Mouse (Mus musculus) fibroblast of lung, adult 2 months (primary cell): Measurements from ENCODE around the gene Ppp2r5b.

ENCODE experiments used
- DNase-seq: peaks from one replicate; pipeline ENCODE4 v3.0.0-alpha.2; 2011; ENCODE audit warnings: low read depth

Gene Ppp2r5b

DNA sequence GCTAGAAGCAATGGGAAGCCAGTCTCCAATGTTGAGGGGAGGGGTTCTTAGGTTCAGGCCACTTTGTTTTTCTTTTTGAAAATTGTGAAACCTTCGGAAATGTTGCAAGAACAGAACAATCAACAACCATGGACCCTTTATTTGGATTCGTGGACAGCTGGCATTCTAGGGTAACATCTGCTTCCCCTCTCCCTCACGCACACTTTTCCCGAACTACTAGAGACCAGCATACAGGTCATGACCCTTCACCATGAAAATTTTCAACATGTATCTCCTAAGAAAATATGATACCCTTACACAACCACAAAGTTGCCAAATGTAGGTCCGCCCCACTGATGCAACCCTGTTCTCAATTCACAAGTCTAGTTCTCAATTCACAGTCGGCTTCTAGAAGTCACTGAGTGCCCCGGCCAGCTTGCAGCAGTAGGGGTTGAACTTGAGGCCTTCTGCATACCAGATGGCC, 33.0 kb upstream of the Ppp2r5b start:
- no peak for DNase-seq

GRCm38 (mm10) chr19:6268170-6268528, 32.5 kb upstream of the Ppp2r5b start:
- DNase-seq = no peak

- no peak for DNase-seq
Measured at GRCm38 (mm10) chr19:6267306-6268169, 31.9 kb upstream of the Ppp2r5b start.

DNA sequence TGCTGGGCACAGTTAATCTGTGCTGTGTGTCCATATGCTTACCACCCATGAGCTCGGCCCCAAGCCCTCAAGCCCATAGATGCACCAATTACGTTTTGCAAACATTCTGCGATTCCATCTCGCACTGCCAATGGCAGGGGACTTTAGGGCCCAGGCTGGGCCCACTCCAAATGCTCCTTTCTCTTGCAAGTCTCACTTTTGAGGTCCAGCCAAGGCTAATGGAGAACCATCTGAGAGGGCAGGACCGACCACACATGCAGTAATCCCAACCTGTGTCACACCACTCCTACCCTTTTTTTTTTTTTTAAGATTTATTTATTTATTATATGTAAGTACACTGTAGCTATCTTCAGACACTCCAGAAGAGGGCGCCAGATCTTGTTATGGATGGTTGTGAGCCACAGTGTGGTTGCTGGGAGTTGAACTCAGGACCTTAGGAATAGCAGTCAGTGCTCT, 30.1 kb upstream of the Ppp2r5b start:
- DNase-seq = no peak

DNA sequence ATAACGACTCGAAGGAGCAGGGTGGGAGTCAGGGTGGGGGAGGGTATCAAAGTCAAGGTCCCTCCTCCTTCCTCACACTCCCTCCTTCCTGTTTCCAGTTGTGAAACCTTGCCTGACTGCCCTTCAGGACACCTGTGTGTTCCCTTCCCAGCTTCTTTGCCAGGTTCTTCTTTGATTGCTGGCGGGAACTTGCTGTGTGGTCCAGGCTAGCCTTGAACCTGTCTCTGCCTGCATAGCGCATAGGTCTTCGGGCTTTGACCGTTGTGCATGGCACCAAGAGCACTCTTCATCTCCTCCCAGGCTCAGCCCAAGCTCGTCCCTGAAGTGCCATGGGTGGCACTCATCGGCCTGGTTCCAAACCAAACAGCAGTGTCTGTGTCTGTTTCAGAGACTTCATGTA, 29.3 kb upstream of the Ppp2r5b start:
- DNase-seq = no peak

- no peak for DNase-seq
Measured at GRCm38 (mm10) chr19:6264200-6264599, 28.5 kb upstream of the Ppp2r5b start.

- DNase-seq = no peak
Measured at GRCm38 (mm10) chr19:6262839-6263433, 27.3 kb upstream of the Ppp2r5b start.

DNA sequence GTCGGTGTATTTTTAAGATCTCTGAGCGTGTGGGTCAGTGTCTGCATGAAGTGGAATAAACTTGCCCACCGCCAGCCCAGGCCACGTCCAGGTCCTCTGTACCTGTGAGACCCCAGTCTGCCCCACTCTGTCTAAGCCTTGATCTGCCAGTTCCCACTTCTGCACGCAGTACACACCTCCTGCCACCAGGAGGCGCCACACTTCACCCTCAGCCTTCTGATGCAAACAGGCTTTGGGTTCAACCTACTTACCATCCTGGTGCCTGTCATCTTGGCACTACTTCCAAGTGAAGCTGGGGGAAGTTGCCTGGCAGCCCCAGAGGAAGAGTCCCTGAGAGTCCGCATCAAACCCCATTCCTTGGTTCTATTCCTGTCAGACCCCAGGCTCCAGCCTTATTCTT, 26.6 kb upstream of the Ppp2r5b start:
- no peak for DNase-seq

- no peak for DNase-seq
Measured at GRCm38 (mm10) chr19:6261379-6261778, 25.7 kb upstream of the Ppp2r5b start.

- no peak for DNase-seq
Measured at GRCm38 (mm10) chr19:6260946-6261345, 25.3 kb upstream of the Ppp2r5b start.

GRCm38 (mm10) chr19:6260428-6260827, 24.8 kb upstream of the Ppp2r5b start:
- DNase-seq = no peak

DNA sequence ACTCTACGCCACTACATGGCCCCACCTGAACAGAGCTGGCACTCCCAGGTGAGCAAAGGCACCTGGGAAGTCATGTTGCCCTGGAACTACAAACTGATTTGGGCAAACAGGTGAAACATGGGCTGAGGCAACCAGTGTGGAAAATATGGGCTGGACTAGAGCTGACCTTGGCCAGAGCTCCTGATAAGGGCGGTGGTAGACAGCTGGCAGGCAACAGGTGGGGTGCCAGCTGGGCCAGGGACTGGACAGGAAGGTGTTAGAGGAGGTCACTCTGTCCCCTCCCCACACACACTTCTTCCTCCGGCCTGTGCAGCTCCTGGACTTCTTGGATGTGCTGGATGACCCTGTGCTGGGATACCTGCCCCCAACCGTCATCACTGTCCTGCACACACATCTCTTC, 17.3 kb upstream of the Ppp2r5b start:
- no peak for DNase-seq

DNA sequence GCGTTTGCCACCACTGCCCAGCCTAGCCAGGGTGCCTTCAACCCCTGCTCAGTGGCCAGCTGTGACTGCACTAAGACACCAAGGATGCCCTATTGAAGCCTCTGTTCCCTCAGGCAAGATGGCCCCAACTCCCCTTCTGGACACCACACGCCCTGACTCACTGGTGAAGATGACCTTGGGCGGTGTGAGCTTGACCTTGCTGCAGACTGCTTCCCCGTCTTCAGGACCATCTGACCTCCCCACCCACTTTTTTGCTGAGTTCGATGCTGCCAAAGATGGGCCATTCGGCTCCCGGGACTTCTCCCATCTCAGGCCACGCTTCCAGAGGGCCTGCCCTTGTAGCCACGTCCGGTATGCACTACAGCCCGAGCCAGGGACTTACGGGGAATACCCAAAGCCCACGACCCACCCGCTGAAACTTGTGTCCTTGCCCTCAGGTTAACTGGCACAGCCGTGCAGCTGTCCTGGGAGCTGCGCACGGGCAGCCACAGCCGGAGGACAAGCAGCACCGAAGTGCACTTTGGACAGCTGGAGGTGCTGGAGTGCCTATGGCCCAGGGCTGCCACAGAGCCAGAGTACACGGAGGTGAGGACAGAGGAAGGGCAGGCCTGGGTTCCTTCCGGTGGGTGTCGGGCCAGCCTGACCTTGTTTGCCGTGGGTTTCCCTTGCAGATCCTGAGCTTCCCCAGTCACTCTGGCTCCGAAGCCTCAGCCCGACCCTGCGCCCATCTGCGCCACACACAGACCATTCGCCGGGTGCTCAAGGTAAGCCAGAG, 12.0 kb upstream of the Ppp2r5b start:
- DNase-seq = no peak

GRCm38 (mm10) chr19:6245806-6246205, 10.1 kb upstream of the Ppp2r5b start:
- no peak for DNase-seq

- DNase-seq = no peak
Measured at GRCm38 (mm10) chr19:6243226-6243625, 7.6 kb upstream of the Ppp2r5b start.

DNA sequence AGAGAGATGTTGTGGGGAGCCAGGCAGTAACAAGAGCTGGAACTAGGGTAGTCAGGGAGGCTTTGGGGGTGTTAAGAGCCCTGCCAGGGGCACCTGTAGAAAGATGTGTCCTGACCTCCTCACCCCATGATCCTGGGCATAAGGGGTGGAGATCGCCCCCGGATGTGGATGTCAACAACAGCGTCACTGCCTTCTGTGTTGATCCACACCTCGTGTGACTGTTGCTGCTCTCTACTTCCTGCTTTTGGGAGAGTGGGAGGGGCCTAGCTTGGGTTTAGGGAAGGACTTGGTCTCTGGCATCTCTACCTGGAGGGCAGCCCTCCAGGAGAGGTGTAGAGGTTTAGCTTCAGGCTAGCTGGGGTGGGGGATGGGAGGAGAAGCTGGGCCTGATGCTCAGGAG, 6.6 kb upstream of the Ppp2r5b start:
- peak; percentile 33 for DNase-seq

GRCm38 (mm10) chr19:6241274-6242107, 5.8 kb upstream of the Ppp2r5b start, which contains the start of gene Atg2a:
Atg2a (plus strand) TSS chr19:6241668.
- peak; percentile 99 for DNase-seq

DNA sequence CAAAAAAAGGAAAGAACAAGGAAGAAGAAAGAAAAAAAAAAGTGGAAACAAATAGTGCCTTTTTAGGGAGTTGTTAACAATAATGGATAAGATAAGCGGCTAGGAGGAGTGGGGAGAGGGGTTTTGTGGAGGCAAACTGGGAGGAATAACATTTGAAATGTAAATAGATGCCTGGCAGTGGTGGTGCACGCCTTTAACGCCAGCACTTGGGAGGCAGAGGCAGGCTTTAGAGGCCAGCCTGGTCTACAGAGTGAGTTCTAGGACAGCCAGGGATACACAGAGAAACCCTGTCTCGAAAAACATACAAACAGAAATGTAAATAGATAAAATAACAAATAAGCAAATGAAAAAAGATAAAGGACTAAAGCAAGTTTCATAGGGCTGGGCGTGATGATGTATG, 5.1 kb upstream of the Ppp2r5b start:
- no peak for DNase-seq

GRCm38 (mm10) chr19:6240136-6240535, 4.5 kb upstream of the Ppp2r5b start:
- no peak for DNase-seq

- DNase-seq = no peak
Measured at GRCm38 (mm10) chr19:6238740-6239139, 3.1 kb upstream of the Ppp2r5b start.

DNA sequence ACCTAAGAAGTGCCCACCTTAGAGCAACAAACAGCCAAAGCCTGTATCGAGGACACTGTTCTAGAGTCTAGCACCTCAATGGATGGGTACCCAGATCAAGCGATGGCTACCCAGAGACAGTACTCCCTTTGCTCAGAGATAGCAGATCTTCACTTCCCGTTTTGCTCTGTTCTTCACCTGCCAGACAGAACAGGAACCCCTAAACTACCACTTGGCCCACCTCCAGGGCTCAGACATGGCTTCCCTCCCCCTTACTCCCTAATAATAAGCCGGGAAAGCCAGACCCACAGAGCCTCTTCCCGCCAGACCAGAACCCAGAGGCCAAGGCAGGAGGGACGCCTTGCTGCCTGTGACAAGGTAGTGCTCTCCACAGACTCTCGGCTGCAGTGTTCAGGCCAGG, 1.2 kb upstream of the Ppp2r5b start:
- no peak for DNase-seq

- peak; percentile 73 for DNase-seq
Measured at GRCm38 (mm10) chr19:6236053-6236441, 375 bp upstream of the Ppp2r5b start.
